Mouse (Mus musculus): Measurements from ENCODE around the gene Ppp1r12c.

GRCm38 (mm10) chr7:4437721-4438120 lies 63.8 kb downstream of the Ppp1r12c start:
- TF ChIP-seq GATA1 (IDR thresholded peaks at IDR 0.05; ENCODE audit: borderline replicate concordance, low read length) (no peak), FLI1 (IDR thresholded peaks at IDR 0.05; ENCODE audit: low read length) (no peak)
